Mouse (Mus musculus): ENCODE measurements around the gene Trp53inp2.

DNA sequence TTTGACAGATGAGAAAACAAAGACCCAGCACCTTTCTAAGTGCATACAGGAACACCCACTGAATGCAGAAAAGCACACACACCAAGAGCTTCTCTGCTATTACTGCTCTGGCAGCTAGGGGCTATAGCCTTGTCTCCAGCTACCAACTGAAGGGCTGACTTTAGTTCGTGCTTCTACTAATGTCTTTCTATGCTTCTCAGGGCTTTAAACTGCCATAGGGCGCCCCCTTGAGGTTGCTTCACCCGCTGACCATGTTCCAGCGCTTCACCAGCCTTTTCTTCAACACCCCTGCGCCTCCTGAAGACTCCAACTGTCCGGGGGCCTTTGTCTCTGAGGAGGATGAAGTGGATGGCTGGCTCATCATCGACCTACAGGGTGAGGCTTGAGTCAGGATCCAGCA lies 4.2 kb downstream of the Trp53inp2 start:
- TF ChIP-seq CTCF (IDR thresholded peaks at IDR 0.05; ENCODE audit: control insufficient read depth, insufficient read depth, insufficient read length), result peak; percentile 49
- no peak for TF ChIP-seq MYOG (IDR thresholded peaks at IDR 0.05; ENCODE audit: control insufficient read depth, extremely low read depth, insufficient read length)
- no peak for TF ChIP-seq MYOD1 (IDR thresholded peaks at IDR 0.05; ENCODE audit: control insufficient read depth, insufficient read length, low read depth)
- TF ChIP-seq CEBPB (IDR thresholded peaks at IDR 0.05; ENCODE audit: low read depth), result no peak
- no peak for TF ChIP-seq USF1 (IDR thresholded peaks at IDR 0.05; ENCODE audit: low read depth)
- no peak for TF ChIP-seq MAX (IDR thresholded peaks at IDR 0.05)
